Mouse (Mus musculus) layer of hippocampus, adult 2 months (tissue): ENCODE measurements around the gene Fgg. TPM values are rescaled to one million over a fixed set of nuclear protein-coding genes. Genes with fewer than 3 reads are reported as not detected.

Experiments used
- DNase-seq, 2 experiments: peaks; one replicate each; pipeline ENCODE4 v3.0.0; 2022; ENCODE audit warnings: low spot score in 2 of 2
- H3K27ac ChIP-seq: fragments of 200-600 bp; 2 replicates; pipeline ENCODE4 v1.8.1; 2022
- H3K4me3 ChIP-seq: fragments of 200-600 bp; 2 replicates; pipeline ENCODE4 v1.8.1; 2022; ENCODE audit warnings: mild to moderate bottlenecking
- CTCF ChIP-seq: fragments of 200-600 bp; conservative IDR thresholded peaks from 2 replicates; pipeline ENCODE4 v1.8.1; 2022; ENCODE audit warnings: antibody characterized with exemption, mild to moderate bottlenecking, moderate library complexity
- total RNA-seq, 2 experiments: library from RNA; stranded (reverse); gene quantifications; 2 replicates each; pipeline ENCODE4 v1.2.3; 2021

Gene Fgg
- total RNA-seq, 2 experiments from 2014 or later, result 0.20 to 0.27 TPM

GRCm38 (mm10) chr3:83010291-83010690 lies 2.8 kb downstream of the Fgg start:
- H3K27ac ChIP-seq, result no peak overlapping the region
- DNase-seq, result no peak
- TF ChIP-seq CTCF, result no peak

GRCm38 (mm10) chr3:83011136-83011535 lies 3.6 kb downstream of the Fgg start:
- TF ChIP-seq CTCF, result no peak
- no peak for DNase-seq
- no peak overlapping the region for H3K4me3 ChIP-seq
- peak overlapping the region; percentile 46; the same call in 1 of the 2 replicates for H3K27ac ChIP-seq

More at GRCm38 (mm10) chr3:83010291-83010690, 2.8 kb downstream of the Fgg start:
- no peak overlapping the region for H3K4me3 ChIP-seq

GRCm38 (mm10) chr3:83011565-83011964 lies 4.0 kb downstream of the Fgg start:
- peak overlapping the region; percentile 46; the same call in 1 of the 2 replicates for H3K27ac ChIP-seq
- DNase-seq, result no peak
- H3K4me3 ChIP-seq, result no peak overlapping the region
- no peak for TF ChIP-seq CTCF

- no peak overlapping the region for H3K4me3 ChIP-seq
These were observed 5.1 kb downstream of the Fgg start for GRCm38 (mm10) chr3:83012636-83013035.

GRCm38 (mm10) chr3:83013951-83014350 lies 6.4 kb downstream of the Fgg start:
- DNase-seq, result no peak
- Histone ChIP-seq H3K27ac (no peak overlapping the region), H3K4me3 (no peak overlapping the region)
- TF ChIP-seq CTCF, result no peak

More at GRCm38 (mm10) chr3:83012636-83013035, 5.1 kb downstream of the Fgg start:
- no peak for TF ChIP-seq CTCF
- DNase-seq, result no peak
- no peak overlapping the region for H3K27ac ChIP-seq

GRCm38 (mm10) chr3:83016236-83016635 lies 8.7 kb downstream of the Fgg start:
- Histone ChIP-seq H3K27ac (no peak overlapping the region), H3K4me3 (no peak overlapping the region)
- DNase-seq, result no peak
- TF ChIP-seq CTCF, result no peak

- Histone ChIP-seq H3K27ac (no peak overlapping the region), H3K4me3 (no peak overlapping the region)
- no peak for TF ChIP-seq CTCF
- DNase-seq, result no peak
These were observed 12.9 kb downstream of the Fgg start for GRCm38 (mm10) chr3:83020387-83020786.

- Histone ChIP-seq H3K4me3 (no peak overlapping the region), H3K27ac (no peak overlapping the region)
- TF ChIP-seq CTCF, result no peak
- no peak for DNase-seq
These were observed 13.7 kb downstream of the Fgg start for GRCm38 (mm10) chr3:83021176-83021575.

- Histone ChIP-seq H3K27ac (peak overlapping the region; percentile 85), H3K4me3 (no peak overlapping the region)
- no peak for DNase-seq
- no peak for TF ChIP-seq CTCF
These were observed 17.5 kb downstream of the Fgg start for GRCm38 (mm10) chr3:83025036-83025435.

- no peak for DNase-seq
- no peak for TF ChIP-seq CTCF
- no peak within 1 kb of the TSS for H3K4me3 ChIP-seq
- peak within 1 kb of the TSS; percentile 85 for H3K27ac ChIP-seq
These were observed 18.2 kb downstream of the Fgg start, which contains the start of gene Fga for GRCm38 (mm10) chr3:83025475-83026301. Gene Fga (plus strand): TSS chr3:83026076.

- no peak for TF ChIP-seq CTCF
- peak overlapping the region; percentile 85 for H3K27ac ChIP-seq
- DNase-seq, result peak in 1 of 2 experiments; percentile 47
- no peak overlapping the region for H3K4me3 ChIP-seq
These were observed 20.2 kb downstream of the Fgg start for GRCm38 (mm10) chr3:83027546-83028251.

GRCm38 (mm10) chr3:83030331-83030730 lies 22.8 kb downstream of the Fgg start:
- DNase-seq, result no peak
- no peak overlapping the region for H3K4me3 ChIP-seq
- TF ChIP-seq CTCF, result no peak
- H3K27ac ChIP-seq, result no peak overlapping the region

GRCm38 (mm10) chr3:83032746-83033308 lies 25.3 kb downstream of the Fgg start:
- no peak overlapping the region for H3K27ac ChIP-seq
- H3K4me3 ChIP-seq, result no peak overlapping the region; the same call in 1 of the 2 replicates
- DNase-seq, result no peak
- TF ChIP-seq CTCF, result no peak
